Mouse (Mus musculus) embryo, embryonic 10 days (tissue): Measurements from ENCODE around the gene Ier3.

Experiments
- DNase-seq: peaks from one replicate; pipeline ENCODE4 v3.0.0-alpha.2; 2015; ENCODE audit warnings: low spot score

Ier3 gene

GRCm38 (mm10) chr17:35810900-35811648 lies 10.4 kb upstream of the Ier3 start:
- no peak for DNase-seq

GRCm38 (mm10) chr17:35812307-35812706 lies 9.2 kb upstream of the Ier3 start:
- DNase-seq, result no peak

DNA sequence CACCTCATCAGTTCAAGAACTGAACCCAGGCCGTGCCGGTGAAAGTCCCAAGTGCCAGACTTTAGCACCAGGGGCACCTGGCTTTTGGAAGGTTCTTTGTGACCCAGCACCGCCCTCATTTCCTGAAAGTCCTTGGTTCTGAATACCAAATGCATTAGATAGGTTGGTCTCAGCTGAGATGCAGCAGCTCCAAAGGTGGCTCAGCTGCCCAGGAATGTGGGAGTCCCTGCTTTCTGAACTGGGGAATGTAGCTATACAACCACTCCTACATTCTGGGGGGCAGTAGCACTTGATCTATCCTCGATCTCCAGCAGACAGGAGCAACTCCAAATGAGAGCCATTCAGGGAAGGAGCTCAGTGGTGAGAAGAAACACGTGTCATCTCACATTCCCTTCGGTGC lies 8.7 kb upstream of the Ier3 start:
- no peak for DNase-seq

GRCm38 (mm10) chr17:35813245-35813647 lies 8.2 kb upstream of the Ier3 start:
- DNase-seq, result no peak

- DNase-seq, result no peak
These were observed 7.8 kb upstream of the Ier3 start for GRCm38 (mm10) chr17:35813653-35814052.

- DNase-seq, result no peak
These were observed 6.8 kb upstream of the Ier3 start for GRCm38 (mm10) chr17:35814678-35815077.

GRCm38 (mm10) chr17:35815836-35816235 lies 5.6 kb upstream of the Ier3 start:
- DNase-seq, result no peak

- no peak for DNase-seq
These were observed 4.8 kb upstream of the Ier3 start for GRCm38 (mm10) chr17:35816686-35817085.

GRCm38 (mm10) chr17:35817226-35817625 lies 4.3 kb upstream of the Ier3 start:
- peak; percentile 38 for DNase-seq

- no peak for DNase-seq
These were observed 1.4 kb upstream of the Ier3 start for GRCm38 (mm10) chr17:35820111-35820510.

DNA sequence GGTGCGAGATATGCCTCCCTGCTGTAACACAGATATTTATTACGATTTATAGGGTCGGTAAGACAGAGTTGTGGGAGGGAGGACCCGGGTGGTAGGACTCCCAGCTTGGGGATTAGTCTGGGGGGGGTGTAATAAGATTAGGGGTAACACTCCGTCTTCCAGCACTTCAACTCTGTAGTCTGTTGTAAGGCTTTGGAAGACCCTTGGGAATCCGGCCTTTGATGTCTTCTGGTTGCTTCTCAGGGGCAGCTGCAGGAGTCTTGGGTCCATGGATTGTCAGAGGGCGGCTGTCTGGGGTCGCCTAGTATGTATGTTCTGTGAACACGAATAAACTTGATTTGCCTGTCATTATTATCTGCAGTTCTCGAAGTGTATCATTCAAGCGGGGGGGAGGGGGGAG lies 1.1 kb downstream of the Ier3 start:
- DNase-seq, result no peak

GRCm38 (mm10) chr17:35822964-35823937 lies 1.8 kb downstream of the Ier3 start, which contains the start of gene Flot1:
TSS of gene Flot1 (plus strand) at chr17:35823230.
- DNase-seq, result peak; percentile 95

DNA sequence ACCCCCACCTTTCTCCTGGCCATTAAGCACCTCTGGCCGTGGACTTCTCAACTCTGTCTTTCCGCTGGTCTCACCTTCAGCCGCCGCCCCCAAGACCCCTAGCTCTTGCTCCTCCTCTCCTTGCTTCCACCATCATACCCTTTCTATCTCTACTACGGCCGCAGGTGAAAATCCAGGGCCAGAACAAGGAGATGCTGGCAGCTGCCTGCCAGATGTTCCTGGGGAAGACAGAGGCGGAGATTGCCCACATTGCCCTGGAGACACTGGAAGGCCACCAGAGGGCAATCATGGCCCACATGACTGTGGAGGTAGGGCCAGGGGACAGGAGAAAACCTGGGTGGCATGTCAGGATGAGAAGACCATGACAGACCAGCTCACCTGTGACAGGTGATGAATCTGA lies 2.9 kb downstream of the Ier3 start:
- peak; percentile 40 for DNase-seq

DNA sequence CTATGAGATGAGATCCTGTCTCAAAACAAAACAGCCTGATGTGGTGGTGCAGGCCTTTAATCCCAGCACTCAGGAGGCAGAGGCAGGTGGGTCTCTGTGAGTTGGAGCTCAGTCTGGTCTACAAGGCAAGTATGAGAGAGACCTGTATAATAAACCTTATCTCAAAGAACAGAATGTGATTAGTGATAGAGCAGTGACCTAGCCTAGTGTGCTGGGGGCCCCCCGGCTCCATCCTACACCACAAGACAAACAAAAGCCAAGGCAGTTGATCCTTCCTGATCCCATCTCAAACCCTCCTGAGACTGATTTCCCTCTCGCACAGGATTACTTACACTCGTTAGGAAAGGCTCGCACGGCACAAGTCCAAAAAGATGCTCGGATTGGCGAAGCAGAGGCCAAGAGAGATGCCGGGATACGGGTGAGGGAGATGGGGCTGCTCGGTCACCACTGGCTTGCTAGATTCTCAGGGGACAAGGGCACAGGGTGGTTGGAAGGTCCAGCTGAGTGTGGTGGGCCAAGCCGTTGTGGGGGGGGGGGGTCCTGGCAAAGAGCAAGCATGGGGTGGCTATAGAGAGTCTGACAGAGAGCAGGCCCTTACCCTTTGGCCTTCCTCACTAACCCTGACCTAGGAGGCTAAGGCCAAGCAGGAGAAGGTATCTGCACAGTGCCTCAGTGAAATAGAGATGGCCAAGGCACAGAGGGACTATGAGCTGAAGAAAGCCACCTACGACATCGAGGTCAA lies 3.8 kb downstream of the Ier3 start:
- DNase-seq, result no peak

DNA sequence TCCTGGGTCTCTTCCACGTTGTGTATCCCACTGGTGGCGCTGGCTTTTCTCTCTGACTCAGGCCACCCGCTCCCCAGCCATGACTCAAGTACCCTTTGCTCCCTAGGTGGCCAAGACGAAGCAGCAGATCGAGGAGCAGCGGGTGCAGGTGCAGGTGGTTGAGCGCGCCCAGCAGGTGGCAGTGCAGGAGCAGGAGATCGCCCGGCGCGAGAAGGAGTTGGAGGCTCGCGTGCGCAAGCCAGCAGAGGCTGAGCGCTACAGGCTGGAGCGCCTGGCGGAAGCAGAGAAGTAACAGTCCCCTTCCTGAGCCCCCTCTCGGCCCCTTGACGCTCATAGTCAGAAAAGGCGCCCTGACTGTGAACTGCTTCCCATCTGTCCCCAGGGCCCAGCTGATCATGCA lies 8.3 kb downstream of the Ier3 start:
- peak; percentile 93 for DNase-seq

- peak; percentile 45 for DNase-seq
These were observed 11.1 kb downstream of the Ier3 start for GRCm38 (mm10) chr17:35832400-35833238.

DNA sequence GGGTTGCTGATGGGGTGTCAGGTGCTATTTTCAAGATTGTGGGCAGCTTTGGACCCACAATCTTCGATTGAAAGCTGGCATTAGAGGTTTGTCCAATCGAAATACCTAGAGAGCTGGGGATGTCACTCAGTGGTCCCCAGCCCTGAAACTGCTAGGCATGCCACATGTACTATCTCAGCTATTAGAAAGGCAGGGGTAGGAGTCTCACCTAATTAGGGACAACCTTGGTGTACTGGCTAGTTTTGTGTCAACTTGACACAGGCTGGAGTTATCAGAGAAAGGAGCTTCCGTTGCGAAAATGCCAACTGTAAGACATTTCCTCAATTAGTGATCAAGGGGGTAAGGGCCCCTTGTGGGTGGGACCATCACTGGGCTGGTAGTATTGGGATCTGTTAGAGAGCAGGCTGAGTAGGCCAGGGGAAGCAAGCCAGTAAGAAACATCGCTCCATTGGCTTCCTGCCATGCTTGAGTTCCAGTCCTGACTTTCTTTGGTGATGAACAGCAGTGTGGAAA lies 11.8 kb downstream of the Ier3 start:
- peak; percentile 49 for DNase-seq

DNA sequence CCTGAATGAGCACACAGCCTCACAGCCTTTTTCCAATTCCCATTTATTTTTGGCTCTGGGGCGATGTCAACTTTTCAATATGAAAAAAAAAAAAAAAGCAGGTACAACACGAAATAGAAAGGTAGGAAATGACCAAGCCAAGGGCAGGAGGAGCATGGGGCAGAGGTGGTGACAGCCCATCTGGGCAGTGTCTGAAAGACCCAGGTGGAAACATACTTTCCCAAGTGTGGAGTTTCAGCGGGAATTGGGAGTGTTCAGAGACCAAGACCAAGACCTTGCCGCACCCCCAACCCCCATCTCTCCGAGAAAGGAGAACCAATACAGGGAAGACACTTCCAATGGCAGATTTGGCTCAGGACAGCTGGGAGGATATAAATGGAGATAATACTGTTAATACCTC lies 12.4 kb downstream of the Ier3 start:
- DNase-seq, result no peak

DNA sequence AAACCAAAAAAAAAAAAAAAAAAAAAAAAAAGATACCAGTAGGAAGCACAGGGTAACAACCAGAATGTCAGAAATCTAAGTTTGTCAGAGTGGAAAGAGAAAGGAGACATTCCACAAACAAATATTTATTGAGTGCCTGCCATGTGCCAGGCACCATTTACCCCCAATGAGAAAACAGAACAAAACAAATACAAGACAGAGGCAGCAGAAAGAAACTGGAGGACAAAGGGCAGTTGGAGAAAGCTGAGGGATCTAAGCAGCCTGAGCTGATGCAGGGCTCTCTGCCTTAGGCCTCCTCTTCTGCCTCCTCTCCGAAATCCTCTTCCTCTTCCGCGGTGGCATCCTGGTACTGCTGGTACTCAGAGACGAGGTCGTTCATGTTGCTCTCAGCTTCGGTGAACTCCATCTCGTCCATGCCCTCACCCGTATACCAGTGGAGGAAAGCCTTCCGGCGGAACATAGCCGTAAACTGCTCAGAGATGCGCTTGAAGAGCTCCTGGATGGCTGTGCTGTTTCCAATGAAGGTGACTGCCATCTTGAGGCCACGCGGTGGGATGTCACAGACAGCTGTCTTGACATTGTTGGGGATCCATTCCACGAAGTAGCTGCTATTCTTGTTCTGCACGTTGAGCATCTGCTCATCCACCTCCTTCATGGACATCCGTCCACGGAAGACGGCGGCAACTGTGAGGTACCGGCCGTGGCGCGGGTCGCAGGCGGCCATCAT lies 13.4 kb downstream of the Ier3 start:
- DNase-seq, result peak; percentile 15

DNA sequence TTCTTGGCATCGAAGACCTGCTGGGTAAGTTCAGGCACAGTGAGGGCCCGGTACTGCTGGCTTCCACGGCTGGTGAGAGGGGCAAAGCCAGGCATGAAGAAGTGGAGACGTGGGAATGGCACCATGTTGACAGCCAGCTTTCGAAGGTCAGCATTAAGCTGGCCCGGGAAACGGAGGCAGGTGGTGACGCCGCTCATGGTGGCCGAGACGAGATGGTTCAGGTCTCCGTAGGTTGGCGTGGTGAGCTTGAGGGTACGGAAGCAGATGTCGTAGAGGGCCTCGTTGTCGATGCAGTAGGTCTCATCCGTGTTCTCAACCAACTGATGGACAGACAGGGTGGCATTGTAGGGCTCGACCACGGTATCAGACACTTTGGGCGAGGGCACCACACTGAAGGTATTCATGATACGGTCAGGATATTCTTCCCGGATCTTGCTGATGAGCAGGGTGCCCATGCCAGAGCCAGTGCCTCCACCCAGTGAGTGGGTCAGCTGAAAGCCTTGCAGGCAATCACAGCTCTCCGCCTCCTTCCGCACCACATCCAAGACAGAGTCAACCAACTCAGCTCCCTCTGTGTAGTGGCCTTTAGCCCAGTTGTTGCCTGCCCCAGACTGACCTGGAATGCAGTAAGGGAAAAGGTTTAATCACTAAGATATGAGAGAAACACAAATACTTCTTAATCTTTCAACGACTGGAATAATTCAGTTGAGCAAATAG lies 14.1 kb downstream of the Ier3 start:
- peak; percentile 19 for DNase-seq
